Mouse (Mus musculus) neutrophil, adult 59 days (primary cell): ENCODE results near the gene Mcm7. TPM values are rescaled to one million over a fixed set of nuclear protein-coding genes. Genes with fewer than 3 reads are reported as not detected.

Experiments
- total RNA-seq, 2 experiments: library from RNA; stranded (reverse); gene quantifications; 1 replicate in 1 of 2; 2 replicates in 1 of 2; pipeline ENCODE4 v1.2.4; 2023

The Mcm7 gene
- 100 to 1,000 TPM; 136 to 138 TPM for total RNA-seq

DNA sequence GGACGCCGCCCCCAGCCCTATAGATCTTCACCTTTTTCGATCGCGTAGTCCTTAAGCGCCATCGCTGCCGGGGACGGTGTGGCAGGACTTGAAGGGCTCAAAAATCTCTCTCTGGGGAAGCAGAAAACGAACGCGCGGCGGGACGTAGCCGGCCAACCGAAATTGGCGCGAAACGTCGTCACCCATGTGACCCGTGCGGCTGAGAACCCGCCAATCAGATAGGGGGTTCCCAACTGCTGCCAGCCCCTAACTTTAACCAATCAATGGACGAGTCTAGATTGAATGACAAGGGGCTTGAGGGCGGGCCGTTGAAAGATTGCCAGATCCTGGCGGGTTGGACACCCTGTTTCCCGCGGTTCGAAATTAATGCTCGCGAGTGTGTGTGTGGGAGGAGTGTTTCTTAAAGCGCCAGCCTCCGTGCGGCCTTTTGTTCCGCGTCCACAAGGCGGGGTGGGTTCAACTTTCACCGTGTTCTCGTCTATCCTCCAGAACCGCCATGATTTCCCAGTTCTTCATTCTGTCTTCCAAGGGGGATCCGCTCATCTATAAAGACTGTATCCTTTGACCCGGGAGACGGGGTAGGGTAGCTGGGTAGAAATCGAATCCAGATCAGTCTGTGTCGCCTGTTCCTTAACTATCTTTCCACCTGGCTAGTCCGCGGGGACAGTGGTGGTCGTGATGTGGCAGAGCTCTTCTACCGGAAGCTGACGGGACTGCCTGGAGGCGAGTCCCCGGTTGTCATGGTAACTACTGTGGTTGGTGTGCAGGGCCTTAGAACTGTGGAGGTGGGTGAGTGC lies at the start of gene Mcm7, which contains the start of gene Ap4m1:
Gene Mcm7 (minus strand): TSS at position 728 of the 797 bp plus-strand sequence.
Gene Ap4m1 (plus strand): TSS at position 308 of the 797 bp plus-strand sequence.

DNA sequence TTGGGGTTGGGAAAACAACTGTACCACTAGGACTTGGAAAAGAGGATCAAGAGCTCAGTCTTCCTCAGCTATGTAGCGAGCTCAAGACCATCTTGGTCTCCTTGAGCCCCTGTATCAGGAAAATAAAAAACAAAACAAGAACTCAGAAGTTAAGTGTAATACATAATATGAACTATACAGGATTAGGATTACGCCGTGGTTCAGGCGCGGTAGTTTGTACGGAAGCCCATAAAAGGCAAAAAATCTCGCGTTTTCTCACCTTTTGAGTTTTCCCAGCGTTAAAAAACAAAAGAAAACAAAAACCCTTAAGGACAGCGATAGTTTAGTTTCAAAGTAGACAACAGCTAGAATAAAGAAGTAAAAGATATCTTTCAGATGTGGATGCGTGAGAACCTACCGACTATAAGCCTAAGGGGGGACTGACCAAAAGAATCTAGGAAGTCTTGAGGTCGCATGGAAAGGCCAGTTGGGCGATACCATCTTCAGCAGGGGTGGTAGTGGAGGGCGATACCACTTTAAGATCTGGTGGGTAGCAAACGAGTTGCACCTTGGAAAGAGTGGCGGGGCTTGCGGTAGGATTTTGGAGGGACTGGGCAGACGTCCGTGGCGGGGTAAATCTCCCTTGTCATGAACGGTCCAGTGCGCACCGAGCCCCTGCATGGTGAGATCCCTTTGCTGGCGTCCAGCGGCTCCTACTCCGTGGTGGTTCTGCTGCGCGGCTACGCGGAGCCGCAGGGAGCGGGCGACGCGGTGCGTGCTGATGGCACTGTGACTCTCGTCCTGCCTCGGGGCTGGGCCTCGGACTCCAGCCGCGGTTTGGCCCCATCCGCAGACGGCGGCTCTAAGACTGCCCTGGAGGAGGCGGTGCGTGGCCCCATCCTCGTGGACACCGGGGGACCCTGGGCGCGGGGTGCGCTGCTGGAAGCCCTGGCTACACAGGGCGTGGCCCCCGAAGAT lies 21.8 kb upstream of the Mcm7 start, which contains the start of gene Mblac1:
Gene Mblac1 (plus strand): TSS at position 544 of the 957 bp plus-strand sequence.

GRCm38 (mm10) chr5:138186950-138187638 lies 14.9 kb upstream of the Mcm7 start, which contains the start of the genes Taf6 and Cnpy4:
Gene Taf6 (minus strand): TSS chr5:138187451.
Gene Cnpy4 (plus strand): TSS chr5:138187485.

GRCm38 (mm10) chr5:138160842-138161665 lies 11.2 kb downstream of the Mcm7 start, which contains the start of gene Cops6:
Gene Cops6 (plus strand): TSS chr5:138161071.

DNA sequence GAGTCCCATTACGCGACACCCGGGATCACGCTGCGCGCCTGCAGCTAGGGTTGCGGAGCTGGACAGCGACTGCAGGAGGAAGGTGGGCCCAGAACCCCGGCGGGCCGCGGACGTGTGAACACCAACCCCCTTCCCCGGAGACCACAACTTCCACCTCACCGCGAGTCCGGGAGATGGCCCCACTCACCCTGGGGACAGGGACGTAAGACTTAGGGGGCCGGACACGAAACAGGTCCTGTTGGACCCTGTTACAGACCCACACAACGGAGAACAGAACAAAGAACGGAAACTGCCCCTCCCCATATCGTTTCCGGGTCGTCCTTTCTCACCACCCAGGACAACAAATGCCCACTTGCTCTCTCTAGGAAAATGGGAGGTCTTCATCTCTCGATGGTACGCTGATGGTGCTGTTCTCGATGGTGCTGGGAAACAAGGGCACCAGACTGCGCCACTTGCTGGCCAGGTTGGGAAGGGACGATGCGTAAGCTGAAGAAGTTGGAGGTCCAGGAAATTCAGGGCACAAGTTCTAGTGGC lies 16.7 kb downstream of the Mcm7 start, which contains the start of gene Zfp113:
Gene Zfp113 (minus strand): TSS at position 302 of the 534 bp plus-strand sequence.

GRCm38 (mm10) chr5:138116255-138117198 lies 55.7 kb downstream of the Mcm7 start, which contains the start of gene Zscan21:
Gene Zscan21 (plus strand): TSS chr5:138116903.

Other genes starting within 250 kb of the Mcm7 start
- not detected for gene Gjc3, start 209.3 kb downstream of the Mcm7 start, total RNA-seq
- gene Azgp1, start 190.9 kb downstream of the Mcm7 start, total RNA-seq: under 1 TPM; 0.64 to 0.91 TPM
- gene Smok3a, start 151.2 kb downstream of the Mcm7 start, total RNA-seq: not detected
- not detected for gene Smok3b, start 151.0 kb downstream of the Mcm7 start, total RNA-seq
- not detected for gene Smok3c, start 119.2 kb downstream of the Mcm7 start, total RNA-seq
- gene Zkscan1, start 87.3 kb downstream of the Mcm7 start, total RNA-seq: 1 to 10 TPM; 6.8 to 8.4 TPM
- 1 to 10 TPM; 5.3 to 6.4 TPM for gene Zscan21, start 55.5 kb downstream of the Mcm7 start, total RNA-seq
- 1 to 10 TPM; 4.4 to 4.8 TPM for gene Zfp113, start 16.7 kb downstream of the Mcm7 start, total RNA-seq
- 10 to 100 TPM; 40.2 to 44.5 TPM for gene Cops6, start 11.4 kb downstream of the Mcm7 start, total RNA-seq
- 10 to 100 TPM; 24.8 to 30.5 TPM for gene Ap4m1, start 420 bp downstream of the Mcm7 start, total RNA-seq
- 10 to 100 TPM; 23.3 to 24.1 TPM for gene Taf6, start 15.0 kb upstream of the Mcm7 start, total RNA-seq
- 10 to 100 TPM in 1 of 2 experiments, 1 to 10 TPM in 1; 9.4 to 14.5 TPM for gene Cnpy4, start 15.1 kb upstream of the Mcm7 start, total RNA-seq
- gene Mblac1, start 21.9 kb upstream of the Mcm7 start, total RNA-seq: 1 to 10 TPM; 4.1 to 4.8 TPM
- gene Nxpe5, start 53.5 kb upstream of the Mcm7 start, total RNA-seq: under 1 TPM; 0.64 to 0.75 TPM
- gene Lamtor4, start 83.1 kb upstream of the Mcm7 start, total RNA-seq: 100 to 1,000 TPM; 171 to 172 TPM
- 100 to 1,000 TPM; 118 to 120 TPM for gene BC037034, start 91.6 kb upstream of the Mcm7 start, total RNA-seq
- gene Gal3st4, start 100.4 kb upstream of the Mcm7 start, total RNA-seq: not detected
- gene Gm43720, start 107.5 kb upstream of the Mcm7 start, total RNA-seq: not detected
- 1 to 10 TPM; 2.7 to 3.6 TPM for gene Gpc2, start 107.6 kb upstream of the Mcm7 start, total RNA-seq
- gene Stag3, start 107.8 kb upstream of the Mcm7 start, total RNA-seq: 1 to 10 TPM; 1.4 to 2.7 TPM
- gene Pvrig, start 169.5 kb upstream of the Mcm7 start, total RNA-seq: 1 to 10 TPM; 1.3 to 1.7 TPM